Mouse (Mus musculus) v-Abl transformed pro-B cells (cell line): ENCODE results near the gene 4930503B20Rik.

Experiments used
- in situ Hi-C, 2 experiments: fragments of 400-800 bp; cut with MboI; formaldehyde crosslinking; loops; one replicate each; pipeline ENCODE4 v1.15.1; 2025; ENCODE audit not compliant: unreplicated experiment in 2 of 2

The 4930503B20Rik gene

GRCm38 (mm10) chr3:146651217-146651616 is at the start of gene 4930503B20Rik:
Gene 4930503B20Rik, minus strand, starts transcription at chr3:146651317.
- in situ Hi-C loops: no loop called here

DNA sequence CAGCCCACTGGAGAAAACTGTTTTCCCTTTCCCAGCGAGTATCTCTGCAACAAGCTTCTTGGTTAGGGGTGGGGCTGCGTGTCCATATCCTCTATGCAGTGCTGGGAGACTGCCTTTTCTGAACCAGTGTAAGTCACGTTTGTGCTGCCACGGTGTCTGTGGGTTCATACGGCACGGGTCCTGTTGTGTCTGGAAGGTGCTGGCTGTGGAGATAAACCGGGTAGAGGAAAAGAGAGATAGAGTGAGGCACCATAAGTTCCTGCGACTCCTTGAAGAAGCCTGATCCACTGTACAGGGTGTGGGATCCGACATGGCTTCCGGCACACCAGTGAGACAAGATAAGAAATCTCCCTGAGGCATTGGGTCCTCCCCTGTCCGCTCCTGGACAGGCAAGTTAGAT is 48.9 kb upstream of the 4930503B20Rik start:
- in situ Hi-C loops: no loop called here

DNA sequence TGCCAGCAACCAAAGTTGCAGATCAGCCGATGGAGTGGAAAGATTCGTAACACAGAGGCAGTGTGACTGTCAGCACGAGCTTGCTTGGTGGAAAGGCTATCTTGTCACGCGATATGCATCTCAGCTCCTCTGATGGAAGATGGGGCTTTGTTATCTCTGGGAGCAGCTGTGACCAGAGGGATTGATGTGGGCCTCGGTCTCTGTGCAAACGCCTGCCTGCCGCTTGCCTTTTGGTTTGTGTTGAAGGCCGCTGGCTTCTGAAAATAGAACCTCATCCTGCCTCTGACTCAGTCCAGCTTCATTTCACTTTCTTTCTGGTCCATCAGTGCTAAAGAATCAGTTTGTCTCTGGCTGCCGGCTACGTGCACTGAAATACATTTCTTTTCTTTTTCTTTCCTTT is 47.9 kb upstream of the 4930503B20Rik start:
- in situ Hi-C loops: no loop called here

DNA sequence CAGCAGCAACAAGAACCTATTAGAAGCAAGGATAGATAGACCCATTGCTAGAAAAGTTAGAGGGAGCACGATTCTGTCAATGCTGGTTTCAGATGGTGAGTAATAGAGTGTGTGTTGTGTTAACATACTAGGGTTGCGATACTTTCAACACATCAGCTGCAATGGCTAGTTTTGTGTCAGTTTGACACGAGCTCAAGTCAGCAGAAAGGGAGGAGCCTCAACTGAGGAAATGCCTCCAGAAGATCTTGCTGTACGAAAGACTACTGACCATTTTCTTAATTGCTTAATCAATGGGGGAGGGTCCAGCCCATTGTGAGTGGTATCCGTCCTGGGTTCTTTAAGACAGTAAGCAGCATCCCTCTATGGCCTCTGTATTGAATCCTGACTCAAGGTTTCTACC is 41.4 kb upstream of the 4930503B20Rik start:
- in situ Hi-C loops: no loop called here

- in situ Hi-C loops: no loop called here
Measured at GRCm38 (mm10) chr3:146687121-146687725, 36.1 kb upstream of the 4930503B20Rik start.

DNA sequence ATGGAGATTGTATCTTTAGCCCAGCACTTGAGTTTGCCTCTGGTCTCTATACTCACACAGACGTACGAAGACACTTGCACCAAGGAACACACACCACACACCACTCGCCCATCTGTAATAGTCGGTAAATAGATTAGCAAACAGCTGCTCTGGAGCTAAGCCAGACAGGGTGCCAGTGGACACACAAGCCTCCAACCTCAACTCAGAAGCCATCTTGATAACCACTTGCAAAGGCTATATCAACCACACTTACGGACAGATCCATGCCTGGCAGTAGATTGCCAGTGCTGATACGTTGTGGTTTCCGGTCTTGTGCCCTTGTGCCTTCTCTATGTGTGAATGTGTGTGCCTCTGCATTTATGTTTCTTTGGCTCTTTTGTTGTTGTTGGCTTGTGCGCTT is 35.3 kb upstream of the 4930503B20Rik start:
- in situ Hi-C loops: no loop called here

GRCm38 (mm10) chr3:146684811-146685675 is 33.9 kb upstream of the 4930503B20Rik start, which contains the start of gene Samd13:
Gene Samd13, minus strand, starts transcription at chr3:146685592.
- in situ Hi-C loops: no loop called here

DNA sequence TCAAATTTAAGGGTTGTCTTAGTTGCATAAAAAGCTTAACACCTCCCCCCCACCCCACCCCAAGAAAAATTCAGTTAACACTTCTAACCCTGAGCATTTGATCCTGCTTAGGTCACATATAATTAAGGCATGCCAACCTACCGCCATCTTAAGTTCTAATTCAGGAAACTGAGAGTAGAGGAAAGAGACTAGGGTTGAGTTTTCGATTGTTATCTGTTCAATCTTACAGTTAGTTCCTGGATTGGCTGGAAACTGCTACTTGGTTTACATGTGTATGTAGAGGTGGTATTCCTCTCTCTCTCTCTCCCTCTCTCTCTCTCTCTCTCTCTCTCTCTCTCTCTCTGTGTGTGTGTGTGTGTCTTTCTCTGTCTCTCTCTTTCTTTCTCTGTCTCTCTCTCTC is 32.0 kb upstream of the 4930503B20Rik start:
- in situ Hi-C loops: no loop called here

DNA sequence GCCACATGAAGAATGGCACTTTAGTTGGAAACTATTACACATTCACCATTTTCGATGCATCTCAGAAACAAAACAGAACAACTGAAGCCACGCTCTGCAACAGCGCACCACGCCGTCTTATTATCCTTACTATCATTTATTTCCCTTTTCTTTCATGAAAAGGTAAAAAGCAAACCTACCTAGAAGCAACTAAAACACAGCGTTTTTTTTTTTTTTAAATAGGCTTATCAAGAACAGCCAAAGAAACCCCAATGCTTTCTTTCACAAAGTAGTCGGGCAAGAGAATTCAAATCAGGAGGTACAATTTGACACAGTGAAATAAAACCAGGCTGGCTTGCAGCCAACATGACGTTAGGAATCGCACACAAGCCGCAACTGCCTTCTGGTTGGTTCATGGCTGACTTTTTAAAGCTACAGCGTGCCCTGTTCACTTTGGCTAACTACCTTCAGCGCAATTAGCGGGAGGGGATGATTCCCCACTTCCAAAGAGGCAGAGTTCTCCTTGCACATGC is 31.1 kb upstream of the 4930503B20Rik start:
- in situ Hi-C loops: no loop called here

DNA sequence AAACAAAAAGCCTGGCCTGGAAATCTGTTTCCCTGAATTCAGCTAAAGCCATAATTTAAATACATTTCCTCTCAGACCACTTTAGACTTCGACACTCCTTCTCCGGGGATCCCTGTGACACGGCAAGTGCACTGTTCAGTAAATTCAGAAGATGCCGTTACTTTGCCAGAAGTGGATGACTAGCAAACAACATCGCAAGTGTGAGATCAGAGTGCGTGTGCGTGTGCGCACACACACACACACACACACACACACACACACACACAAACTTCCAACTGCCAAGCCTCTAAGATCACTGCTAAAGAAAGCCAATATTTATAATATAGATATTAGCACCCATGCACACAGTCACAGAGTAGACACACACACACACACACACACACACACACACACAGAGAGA is 30.6 kb upstream of the 4930503B20Rik start:
- in situ Hi-C loops: no loop called here

DNA sequence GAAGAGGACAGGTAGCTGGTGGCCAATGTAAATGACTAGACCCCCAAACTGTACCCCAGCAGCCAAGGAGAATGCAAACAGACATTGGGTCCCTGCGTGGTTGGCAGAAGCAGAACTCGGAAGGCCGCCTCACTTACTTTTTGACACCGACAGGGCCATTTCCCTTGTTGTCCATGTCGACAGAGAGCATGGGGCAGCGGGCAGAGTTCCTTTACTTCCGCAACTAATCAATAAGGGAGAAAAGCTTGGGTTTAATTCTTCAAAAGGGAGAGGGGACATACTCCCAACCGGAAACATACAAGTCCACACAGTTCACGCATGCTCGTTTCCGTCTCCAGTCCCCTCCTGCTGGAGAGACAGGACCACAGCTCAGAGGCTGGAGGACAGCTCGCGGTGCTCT is 29.5 kb upstream of the 4930503B20Rik start:
- in situ Hi-C loops: no loop called here

DNA sequence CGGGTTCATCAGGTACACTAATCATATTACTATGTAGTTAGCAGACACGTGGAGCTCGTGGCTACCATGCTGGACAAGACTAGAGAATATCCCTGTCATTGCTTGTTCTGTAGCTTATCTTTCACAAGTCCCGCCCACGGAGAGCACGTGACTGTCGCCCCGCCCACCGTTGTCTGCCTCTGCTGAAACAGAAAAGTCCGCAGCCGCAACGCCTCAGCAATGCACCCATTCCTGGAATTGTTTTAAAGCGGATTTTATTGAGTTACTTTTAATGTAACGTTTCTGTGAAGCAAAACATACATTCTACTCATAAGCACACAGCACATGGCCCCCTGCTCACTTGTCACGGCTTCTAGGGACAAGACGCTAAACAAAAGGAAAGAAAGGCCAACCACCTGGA is 28.5 kb upstream of the 4930503B20Rik start:
- in situ Hi-C loops: no loop called here

- in situ Hi-C loops: no loop called here
Measured at GRCm38 (mm10) chr3:146676193-146676592, 25.1 kb upstream of the 4930503B20Rik start.

- in situ Hi-C loops: no loop called here
Measured at GRCm38 (mm10) chr3:146675101-146675500, 24.0 kb upstream of the 4930503B20Rik start.

- in situ Hi-C loops: no loop called here
Measured at GRCm38 (mm10) chr3:146671121-146671520, 20.0 kb upstream of the 4930503B20Rik start.

DNA sequence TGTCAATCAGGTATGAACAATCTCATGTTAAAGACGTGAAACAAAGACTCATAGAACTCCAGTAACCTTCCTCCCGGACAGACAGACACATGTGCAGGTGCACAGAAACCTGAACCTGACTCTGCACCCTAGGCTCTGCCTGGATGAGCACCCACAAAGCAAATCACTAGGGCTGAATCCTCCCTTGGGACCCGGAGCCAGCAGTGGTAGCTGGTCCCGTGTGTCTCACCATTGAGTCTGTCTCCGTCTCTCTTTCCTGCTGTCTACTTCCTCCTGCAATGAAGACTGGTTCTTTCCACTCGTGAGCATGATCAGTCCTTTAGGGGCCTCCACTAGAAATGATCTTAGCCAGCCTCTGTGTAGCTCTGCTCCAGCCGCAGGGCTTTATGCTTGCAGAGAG is 10.8 kb upstream of the 4930503B20Rik start:
- in situ Hi-C loops: no loop called here

DNA sequence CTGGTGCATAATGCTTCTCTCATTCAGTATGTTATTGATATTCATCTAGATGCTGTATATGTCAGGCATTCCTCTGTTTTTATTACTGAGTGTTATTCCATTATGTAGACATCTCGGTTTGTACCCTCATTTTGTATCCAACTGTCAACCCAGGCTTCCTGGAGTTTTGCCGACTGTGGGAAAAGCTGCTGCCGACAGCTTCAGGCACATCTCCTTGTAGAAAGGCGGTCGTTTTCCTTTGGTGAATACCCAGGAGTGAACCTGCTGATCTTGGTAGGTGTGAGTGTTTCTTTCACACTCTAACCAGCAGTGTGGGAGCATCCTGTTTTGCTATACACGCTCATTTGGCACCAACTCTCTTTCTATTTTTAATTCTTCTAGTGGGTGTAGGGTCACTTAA is 9.9 kb upstream of the 4930503B20Rik start:
- in situ Hi-C loops: no loop called here

- in situ Hi-C loops: no loop called here
Measured at GRCm38 (mm10) chr3:146659321-146659720, 8.2 kb upstream of the 4930503B20Rik start.

- in situ Hi-C loops: no loop called here
Measured at GRCm38 (mm10) chr3:146658061-146658639, 7.0 kb upstream of the 4930503B20Rik start.

- in situ Hi-C loops: no loop called here
Measured at GRCm38 (mm10) chr3:146657433-146657832, 6.3 kb upstream of the 4930503B20Rik start.

- in situ Hi-C loops: no loop called here
Measured at GRCm38 (mm10) chr3:146655111-146655577, 4.0 kb upstream of the 4930503B20Rik start.
